Mouse (Mus musculus) C2C12 (cell line): ENCODE measurements around the gene Bhlhb9.

Experiments
- CTCF ChIP-seq: IDR thresholded peaks from one replicate; pipeline ENCODE4 v1.5.1; 2011; ENCODE audit not compliant: control insufficient read depth, insufficient read depth, insufficient read length
- MYOG ChIP-seq: IDR thresholded peaks from one replicate; pipeline ENCODE4 v1.6.1; 2011; ENCODE audit not compliant: control insufficient read depth, insufficient read length; ENCODE audit errors: extremely low read depth

GRCm38 (mm10) chrX:135768043-135768548 is 29.3 kb upstream of the Bhlhb9 start:
- TF ChIP-seq CTCF (no peak), MYOG (no peak)
